18 mouse cellular contexts compared by ENCODE assay signal in genomic region chr9:114533848-114534247, GRCm38 (mm10). TPM values are rescaled to one million over a fixed set of nuclear protein-coding genes. Genes with fewer than 3 reads are reported as not detected.
DNase-seq lines count a peak whose midpoint lies in the region; ATAC-seq lines count a peak whose summit lies in the region.
"Had no signal": no experiment of that assay in that cellular context is flagged by ENCODE, and none has a peak within 500 bp of the region (broad histone marks: within the 10 kb centered on the region; RNA-seq: fewer than 3 reads in every experiment).

No protein-coding gene starts in this region.

- ATAC-seq in heart, embryonic 13.5 days (ENCODE audit: extremely low read depth, insufficient number of reproducible peaks, low FRiP score, low TSS enrichment) = peak; percentile 20; the same call in 1 of the 2 replicates
- no peak for ATAC-seq in midbrain, embryonic 15.5 days (replicated peaks)
- ATAC-seq in intestine, embryonic 16.5 days = peak; percentile 41
- ATAC-seq: hindbrain, embryonic 16.5 days; Patski had no signal

- H3K27me3 ChIP-seq in heart, embryonic 13.5 days (replicated peaks) = no peaks in the 10 kb centered on the region
- H3K27me3 ChIP-seq in midbrain, embryonic 10.5 days (ENCODE audit: low read depth, poor library complexity, severe bottlenecking) = no peaks in the 10 kb centered on the region
- no peaks in the 10 kb centered on the region for H3K27me3 ChIP-seq in midbrain, embryonic 15.5 days (replicated peaks)
- H3K27me3 ChIP-seq in intestine, embryonic 16.5 days (replicated peaks; ENCODE audit: control insufficient read depth, insufficient read depth, low read length) = no peaks in the 10 kb centered on the region
- H3K27me3 ChIP-seq: Patski had no signal

- no peak for DNase-seq in heart, adult 18-20 months
- DNase-seq in midbrain, embryonic 10.5 days (ENCODE audit: low spot score) = no peak
- DNase-seq in spleen, postnatal 4 days (ENCODE audit: low spot score in 2 of 2) = no peak
- DNase-seq in urinary bladder, postnatal 25 days (ENCODE audit: low spot score) = no peak
- DNase-seq in cerebellum, postnatal 36 days = no peak
- DNase-seq: adrenal gland, postnatal 25 days; kidney, postnatal 36 days; spleen, adult 18-20 months; thymus, postnatal 14 days had no signal

- WGBS in heart, embryonic 13.5 days = 58% methylated on average over 4 of the region's 4 CpGs
- WGBS in midbrain, embryonic 10.5 days = 72% methylated on average over 4 of the region's 4 CpGs
- 72% methylated on average over 4 of the region's 4 CpGs for WGBS in midbrain, embryonic 15.5 days
- 65% methylated on average over 4 of the region's 4 CpGs for WGBS in intestine, embryonic 16.5 days

- no peaks in the 10 kb centered on the region for H3K9me3 ChIP-seq in heart, embryonic 13.5 days
- no peaks in the 10 kb centered on the region for H3K9me3 ChIP-seq in midbrain, embryonic 10.5 days (replicated peaks)
- no peaks in the 10 kb centered on the region for H3K9me3 ChIP-seq in midbrain, embryonic 15.5 days
- no peaks in the 10 kb centered on the region for H3K9me3 ChIP-seq in intestine, embryonic 16.5 days (ENCODE audit: control insufficient read depth, low read length)

- H3K4me2 ChIP-seq in heart, embryonic 13.5 days = no peak overlapping the region
- H3K4me2 ChIP-seq in midbrain, embryonic 15.5 days = no peak overlapping the region
- H3K4me2 ChIP-seq in intestine, embryonic 16.5 days (ENCODE audit: low read depth, low read length) = no peak overlapping the region

- no peak overlapping the region for H3K9ac ChIP-seq in heart, embryonic 13.5 days
- no peak overlapping the region for H3K9ac ChIP-seq in midbrain, embryonic 15.5 days
- H3K9ac ChIP-seq in intestine, embryonic 16.5 days (ENCODE audit: low read depth, low read length) = no peak overlapping the region

- H3K4me3 ChIP-seq in heart, embryonic 13.5 days = no peak overlapping the region
- H3K4me3 ChIP-seq in midbrain, embryonic 10.5 days = no peak overlapping the region
- H3K4me3 ChIP-seq in midbrain, embryonic 15.5 days = no peak overlapping the region
- no peak overlapping the region for H3K4me3 ChIP-seq in intestine, embryonic 16.5 days (ENCODE audit: low read length)
- H3K4me3 ChIP-seq: myocyte had no signal

- no peaks in the 10 kb centered on the region for H3K36me3 ChIP-seq in heart, embryonic 13.5 days
- H3K36me3 ChIP-seq in midbrain, embryonic 10.5 days = no peaks in the 10 kb centered on the region
- H3K36me3 ChIP-seq in midbrain, embryonic 15.5 days (replicated peaks) = no peaks in the 10 kb centered on the region
- H3K36me3 ChIP-seq in intestine, embryonic 16.5 days (ENCODE audit: control insufficient read depth, insufficient read depth, low read length) = no peaks in the 10 kb centered on the region

- H3K4me1 ChIP-seq in heart, embryonic 13.5 days = peaks cover 14% of the 10 kb centered on the region
- peaks cover 92% of the 10 kb centered on the region for H3K4me1 ChIP-seq in midbrain, embryonic 10.5 days
- H3K4me1 ChIP-seq in midbrain, embryonic 15.5 days = no peaks in the 10 kb centered on the region
- peaks cover 26% of the 10 kb centered on the region for H3K4me1 ChIP-seq in intestine, embryonic 16.5 days (ENCODE audit: control insufficient read depth, insufficient read depth, low read length)

- no peak overlapping the region for H3K27ac ChIP-seq in heart, embryonic 13.5 days (replicated peaks)
- H3K27ac ChIP-seq in midbrain, embryonic 10.5 days (replicated peaks) = 0 out of 2 replicates have a peak overlapping the region, but pooled peaks have one; percentile 17
- H3K27ac ChIP-seq in midbrain, embryonic 15.5 days = no peak overlapping the region
- H3K27ac ChIP-seq in intestine, embryonic 16.5 days (ENCODE audit: low read length) = no peak overlapping the region

RNA-seq across cellular contexts. Expression of gene C130032M10Rik, which starts 18.4 kb away (rescaled TPM):
- 0.89 and 1.0 TPM in 2 replicates for polyA plus RNA-seq in heart, embryonic 13.5 days (2015; fragmentation: Nextera tagmentation; extraction: Ambion mirVana)
- total RNA-seq in heart, adult 18-20 months (2021) = not detected
- polyA plus RNA-seq in midbrain, embryonic 10.5 days (2016; fragmentation: Nextera tagmentation; extraction: Ambion mirVana) = 0.91 and 0.98 TPM in 2 replicates
- not detected in 2 replicates for polyA plus RNA-seq in midbrain, embryonic 15.5 days (2015; fragmentation: Nextera tagmentation; extraction: Ambion mirVana)
- 0.32 TPM in 1 of 2 replicates, not detected in the other for polyA plus RNA-seq in intestine, embryonic 16.5 days (2015; fragmentation: Nextera tagmentation; extraction: Ambion mirVana)
- total RNA-seq: adrenal gland, postnatal 25 days; left cerebral cortex, postnatal 25 days had no signal
- polyA plus RNA-seq: C2C12; forebrain, embryonic 11.5 days; hindbrain, embryonic 16.5 days; Patski had no signal

RNA-seq across cellular contexts. Expression of gene Ccr4, which starts 29.1 kb away (rescaled TPM):
- not detected in 2 replicates for polyA plus RNA-seq in heart, embryonic 13.5 days (2015; fragmentation: Nextera tagmentation; extraction: Ambion mirVana)
- not detected for total RNA-seq in heart, adult 18-20 months (2021)
- polyA plus RNA-seq in midbrain, embryonic 10.5 days (2016; fragmentation: Nextera tagmentation; extraction: Ambion mirVana) = not detected in 2 replicates
- not detected in 2 replicates for polyA plus RNA-seq in midbrain, embryonic 15.5 days (2015; fragmentation: Nextera tagmentation; extraction: Ambion mirVana)
- polyA plus RNA-seq in intestine, embryonic 16.5 days (2015; fragmentation: Nextera tagmentation; extraction: Ambion mirVana) = 1.9 and 2.5 TPM in 2 replicates
- total RNA-seq: adrenal gland, postnatal 25 days; left cerebral cortex, postnatal 25 days had no signal
- polyA plus RNA-seq: C2C12; forebrain, embryonic 11.5 days; hindbrain, embryonic 16.5 days; myocyte; Patski had no signal

RNA-seq across cellular contexts. Expression of gene Trim71, which starts 30.3 kb away (rescaled TPM):
- polyA plus RNA-seq in heart, embryonic 13.5 days (2015; fragmentation: Nextera tagmentation; extraction: Ambion mirVana) = 0.17 and 0.20 TPM in 2 replicates
- total RNA-seq in heart, adult 18-20 months (2021) = not detected
- 4.3 and 6.8 TPM in 2 replicates for polyA plus RNA-seq in midbrain, embryonic 10.5 days (2016; fragmentation: Nextera tagmentation; extraction: Ambion mirVana)
- polyA plus RNA-seq in midbrain, embryonic 15.5 days (2015; fragmentation: Nextera tagmentation; extraction: Ambion mirVana) = 0.15 and 0.17 TPM in 2 replicates
- 3.8 and 4.0 TPM in 2 replicates for polyA plus RNA-seq in intestine, embryonic 16.5 days (2015; fragmentation: Nextera tagmentation; extraction: Ambion mirVana)
- polyA plus RNA-seq: Patski had no signal
